Mouse (Mus musculus): ENCODE data around the gene Pcgf1. TPM values are rescaled to one million over a fixed set of nuclear protein-coding genes. Genes with fewer than 3 reads are reported as not detected.

Gene Pcgf1
- total RNA-seq, 2 experiments from 2014 or later: 8.6 to 10.1 TPM

DNA sequence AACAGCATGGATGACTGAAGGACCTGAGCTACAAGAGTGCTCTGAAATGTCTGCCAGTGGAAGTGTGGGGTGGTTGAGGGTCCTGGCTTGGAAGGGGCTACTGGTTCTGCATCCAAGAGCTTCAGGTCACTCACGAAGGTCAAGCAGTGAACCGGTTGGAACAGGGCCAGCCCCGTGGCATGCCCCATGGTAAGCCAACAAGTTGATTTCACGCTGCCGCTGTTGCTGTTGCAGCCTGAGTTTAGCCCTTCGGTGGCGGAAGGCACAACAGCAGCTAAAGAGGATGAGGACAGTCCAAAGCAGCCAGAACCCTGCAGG, 42.0 kb downstream of the Pcgf1 start:
- DNase-seq: no peak
- intact Hi-C loops (cut with DNase I): no loop called here

DNA sequence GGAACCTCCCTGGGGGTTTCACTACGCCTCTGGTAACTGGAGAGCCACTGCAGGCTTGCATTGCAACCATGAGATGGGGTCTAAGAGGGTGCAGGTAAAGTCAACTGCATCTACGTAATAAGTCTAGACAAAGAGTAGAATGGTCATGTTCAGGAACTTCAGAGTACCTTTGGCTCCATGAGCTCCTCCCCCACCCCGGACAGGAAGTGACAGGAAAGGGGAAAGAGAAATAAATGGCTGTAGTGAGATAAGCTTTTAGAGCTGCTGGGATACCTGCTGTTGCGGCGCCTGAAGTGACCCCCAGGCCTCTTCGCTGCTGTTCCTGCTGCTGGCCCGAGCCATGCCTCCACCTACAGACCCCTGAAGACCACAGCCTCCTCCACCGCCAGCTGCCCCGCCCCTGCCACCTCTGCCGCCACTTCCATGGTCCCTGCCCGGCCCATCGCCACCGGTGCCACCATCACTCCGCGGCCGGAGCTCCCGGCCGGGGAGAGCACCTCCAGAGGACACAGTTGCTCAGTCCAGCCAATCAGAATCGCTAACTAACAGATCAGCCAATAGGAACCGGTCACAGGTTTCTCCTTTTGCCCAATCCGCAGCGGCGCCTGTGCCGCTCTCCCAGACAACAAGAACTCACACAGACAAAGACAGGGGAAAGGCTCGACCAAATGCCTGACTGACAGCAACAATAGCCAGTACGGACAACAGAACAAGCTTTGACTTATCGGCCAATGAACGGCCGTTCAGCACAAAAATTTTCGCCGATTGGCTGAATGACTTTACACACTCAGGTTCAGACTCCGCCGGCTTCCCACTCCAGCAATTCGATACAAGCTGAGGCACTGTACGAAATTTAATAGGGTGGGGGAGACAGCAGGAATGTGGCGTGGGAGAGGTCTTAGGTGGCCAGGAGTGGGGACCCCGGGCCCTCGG, 43.5 kb downstream of the Pcgf1 start, which contains the start of gene Wbp1:
Gene Wbp1, minus strand, starts transcription at position 630 of the 933 bp plus-strand sequence.
- peak; percentile 88 to 93 for DNase-seq
- intact Hi-C loops (cut with DNase I): no loop called here

DNA sequence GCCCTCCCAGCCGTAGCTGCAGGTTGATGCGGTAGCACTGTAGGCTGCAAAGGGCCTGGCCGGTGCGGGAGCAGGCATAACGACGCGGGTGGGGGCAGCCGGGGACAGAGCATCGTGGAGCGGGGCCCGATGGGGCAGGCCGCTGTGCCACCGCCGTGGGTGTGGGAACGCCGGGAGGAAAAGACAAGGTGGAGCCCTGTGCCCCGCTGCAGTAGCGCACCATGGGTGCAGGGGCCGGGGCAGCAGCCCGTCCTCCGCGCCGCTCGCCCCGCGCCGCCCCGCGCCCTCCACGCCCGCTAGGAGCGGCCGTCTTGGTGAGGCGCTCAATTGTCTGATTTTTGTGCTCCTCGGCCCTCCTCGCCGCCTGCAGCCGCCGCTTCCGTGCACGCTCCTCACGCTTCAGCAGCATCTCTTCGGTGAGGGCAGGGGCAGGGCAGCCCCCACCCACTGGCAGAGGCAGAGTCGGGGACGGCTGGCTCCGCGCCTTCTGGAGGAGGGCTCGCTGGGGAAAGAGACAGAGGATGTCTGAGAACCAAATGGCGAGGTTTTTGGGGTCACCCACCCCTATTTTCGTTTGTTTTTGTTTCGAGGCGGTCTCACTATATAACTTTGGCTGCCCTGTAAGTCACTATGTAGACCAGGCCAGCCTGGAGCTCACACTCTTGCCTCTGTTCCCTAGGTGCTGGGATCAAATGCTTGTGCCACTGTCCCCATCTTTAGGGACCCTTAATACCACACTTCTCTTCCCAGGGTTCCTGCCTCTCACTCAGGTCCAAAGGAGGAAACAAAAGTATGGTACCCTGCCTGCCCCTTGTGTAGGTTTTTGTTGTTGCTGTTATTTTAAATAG, 44.4 kb downstream of the Pcgf1 start:
- no peak for DNase-seq
- intact Hi-C loops (cut with DNase I): no loop called here

DNA sequence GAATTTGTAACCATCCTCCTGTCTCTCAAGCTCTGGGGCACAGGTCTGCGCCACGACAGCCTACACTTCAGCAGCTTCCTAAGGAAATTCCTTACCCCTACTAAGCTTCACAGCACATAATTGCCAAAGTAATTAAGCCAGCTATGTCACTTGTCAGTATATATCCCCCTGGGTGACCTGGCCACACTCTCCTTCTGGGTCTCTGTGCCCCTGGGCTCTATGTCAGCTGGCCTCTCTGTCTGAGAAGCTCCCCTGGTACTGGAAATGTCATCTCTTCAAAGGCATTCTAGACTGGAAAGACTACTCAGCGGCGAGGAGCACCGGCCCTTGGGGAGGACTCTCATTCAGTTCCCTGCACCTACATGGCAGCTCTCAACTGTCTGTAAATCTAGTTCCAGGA, 45.3 kb downstream of the Pcgf1 start:
- intact Hi-C loops (cut with DNase I): no loop called here
- no peak for DNase-seq

DNA sequence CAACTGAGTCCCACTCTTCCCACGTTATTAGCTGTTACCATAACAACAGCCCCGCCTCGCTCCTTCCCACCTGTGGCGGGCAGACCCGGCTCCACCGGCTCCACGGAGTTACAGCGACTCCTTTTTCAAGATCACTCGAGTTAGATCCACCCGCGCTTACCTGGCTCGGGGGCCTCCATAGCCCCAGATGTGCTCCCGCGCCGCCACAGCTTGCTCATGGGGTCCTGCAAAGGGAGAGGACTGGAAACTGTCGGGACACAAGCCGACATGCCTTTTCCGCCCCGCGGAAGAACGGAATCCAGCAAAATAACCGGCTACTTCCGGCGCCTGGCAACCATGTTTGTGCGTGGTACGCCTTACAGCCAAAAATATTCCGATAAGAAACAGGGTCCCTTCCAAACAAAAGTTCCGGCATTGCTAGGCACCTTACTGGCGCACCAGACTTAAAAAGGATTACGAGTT, 47.2 kb downstream of the Pcgf1 start:
- intact Hi-C loops (cut with DNase I): no loop called here
- peak; percentile 88 to 92 for DNase-seq

DNA sequence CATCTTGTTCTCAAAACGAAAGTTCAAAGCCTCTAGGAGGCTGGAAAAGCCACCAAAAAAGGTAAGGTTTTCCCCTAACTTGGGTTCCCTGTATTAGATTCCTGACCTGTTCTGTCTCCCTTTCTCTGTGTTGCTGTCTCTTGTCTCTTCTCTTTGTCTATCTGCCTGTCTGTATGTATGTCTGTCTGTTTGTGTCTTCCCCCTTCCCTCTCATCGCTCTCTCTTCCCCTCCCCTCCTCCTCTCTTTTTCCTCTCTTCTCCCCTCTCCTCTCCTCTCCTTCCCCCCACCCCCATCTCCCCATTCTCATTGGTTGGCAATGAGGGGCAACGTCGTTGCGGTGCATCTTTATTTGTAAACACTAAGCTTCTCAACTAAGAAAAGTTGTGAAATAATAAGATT, 47.7 kb downstream of the Pcgf1 start, which contains the start of gene Ino80b:
Gene Ino80b, minus strand, starts transcription at position 101 of the 400 bp plus-strand sequence.
- DNase-seq: no peak
- intact Hi-C loops (cut with DNase I): no loop called here

DNA sequence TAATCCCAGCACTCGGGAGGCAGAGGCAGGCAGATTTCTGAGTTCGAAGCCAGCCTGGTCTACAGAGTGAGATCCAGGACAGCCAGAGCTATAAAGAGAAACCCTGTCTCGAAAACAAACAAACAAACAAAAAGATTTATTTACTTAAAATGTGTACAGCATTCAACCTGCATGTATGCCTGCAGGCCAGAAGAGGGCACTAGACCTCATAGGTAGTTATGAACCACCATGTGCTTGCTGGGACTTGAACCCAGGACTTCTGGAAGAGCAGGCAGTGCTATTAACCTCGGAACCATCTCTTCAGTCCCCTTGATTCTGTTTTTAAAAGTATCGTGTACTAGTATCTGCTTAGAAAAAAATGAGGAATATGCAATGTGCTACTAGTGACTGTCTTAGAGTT, 49.8 kb downstream of the Pcgf1 start:
- DNase-seq: no peak
- intact Hi-C loops (cut with DNase I): no loop called here

Small RNAs within 50 kb of the gene (microRNA-seq; reads per million reads assigned to microRNA genes)
- 0 reads per million in 2 experiments for gene Mir3470a (ENCODE audit: borderline number of aligned reads in 2 of 2)
- gene Mir7040 (ENCODE audit: borderline number of aligned reads in 2 of 2): 0 reads per million in 2 experiments

Other genes starting within 250 kb of the Pcgf1 start
- under 1 TPM; 0.22 TPM for gene Sema4f, start 138.1 kb upstream of the Pcgf1 start, total RNA-seq (2021)
- not detected for gene M1ap, start 131.0 kb upstream of the Pcgf1 start, total RNA-seq (2021)
- gene Dok1, start 44.4 kb upstream of the Pcgf1 start, total RNA-seq (2021): 1 to 10 TPM; 2.8 to 4.3 TPM
- 1 to 10 TPM; 2.9 to 3.1 TPM for gene Loxl3, start 43.7 kb upstream of the Pcgf1 start, total RNA-seq (2021)
- gene Aup1, start 23.3 kb upstream of the Pcgf1 start, total RNA-seq (2021): 10 to 100 TPM; 78.1 to 82.2 TPM
- 10 to 100 TPM; 34.2 to 35.4 TPM for gene Htra2, start 22.6 kb upstream of the Pcgf1 start, total RNA-seq (2021)
- gene Dqx1, start 20.0 kb upstream of the Pcgf1 start, total RNA-seq (2021): under 1 TPM; 0.65 to 0.89 TPM
- not detected for gene Tlx2, start 7.6 kb upstream of the Pcgf1 start, total RNA-seq (2021)
- gene Lbx2, start 8.5 kb downstream of the Pcgf1 start, total RNA-seq (2021): 1 to 10 TPM in 1 of 2 experiments, under 1 TPM in 1; 0.68 to 1.1 TPM
- gene Ccdc142, start 23.7 kb downstream of the Pcgf1 start, total RNA-seq (2021): 1 to 10 TPM; 1.4 to 1.5 TPM
- gene Gm42688, start 23.7 kb downstream of the Pcgf1 start, total RNA-seq (2021): 1 to 10 TPM; 1.1 to 1.4 TPM
- 100 to 1,000 TPM; 123 to 132 TPM for gene Mrpl53, start 31.2 kb downstream of the Pcgf1 start, total RNA-seq (2021)
- 1 to 10 TPM; 8.2 to 8.8 TPM for gene Mogs, start 37.6 kb downstream of the Pcgf1 start, total RNA-seq (2021)
- 10 to 100 TPM; 71.0 to 71.7 TPM for gene Wbp1, start 43.7 kb downstream of the Pcgf1 start, total RNA-seq (2021)
- gene Ino80b, start 47.6 kb downstream of the Pcgf1 start, total RNA-seq (2021): 10 to 100 TPM; 14.5 to 16.0 TPM
- 1 to 10 TPM; 4.6 to 5.5 TPM for gene Rtkn, start 57.6 kb downstream of the Pcgf1 start, total RNA-seq (2021)
- 1 to 10 TPM; 1.4 to 1.5 TPM for gene Wdr54, start 78.5 kb downstream of the Pcgf1 start, total RNA-seq (2021)
- gene 1700003E16Rik, start 78.5 kb downstream of the Pcgf1 start, total RNA-seq (2021): under 1 TPM; 0.16 to 0.39 TPM
- 100 to 1,000 TPM; 137 to 139 TPM for gene Dctn1, start 88.1 kb downstream of the Pcgf1 start, total RNA-seq (2021)
- gene Slc4a5, start 142.0 kb downstream of the Pcgf1 start, total RNA-seq (2021): not detected
- gene Mthfd2, start 248.0 kb downstream of the Pcgf1 start, total RNA-seq (2021): 1 to 10 TPM; 2.2 to 3.0 TPM
- gene Mob1a, start 248.1 kb downstream of the Pcgf1 start, total RNA-seq (2021): 10 to 100 TPM; 22.9 to 24.9 TPM

Measured in heart, postnatal 36 days (tissue).